Mouse (Mus musculus) olfactory bulb, adult 2 months (tissue): ENCODE measurements around the gene Nnat.

Experiments
- CTCF ChIP-seq: fragments of 200-500 bp; IDR thresholded peaks from 2 replicates; pipeline ENCODE4 v1.5.1; 2012; ENCODE audit warnings: low read depth, mild to moderate bottlenecking, low read length, moderate library complexity; ENCODE audit not compliant: insufficient read depth
- POLR2A ChIP-seq: fragments of 200-500 bp; IDR thresholded peaks from 2 replicates; pipeline ENCODE4 v1.6.1; 2012; ENCODE audit warnings: mild to moderate bottlenecking, low read depth, low read length, moderate library complexity; ENCODE audit not compliant: insufficient read depth

DNA sequence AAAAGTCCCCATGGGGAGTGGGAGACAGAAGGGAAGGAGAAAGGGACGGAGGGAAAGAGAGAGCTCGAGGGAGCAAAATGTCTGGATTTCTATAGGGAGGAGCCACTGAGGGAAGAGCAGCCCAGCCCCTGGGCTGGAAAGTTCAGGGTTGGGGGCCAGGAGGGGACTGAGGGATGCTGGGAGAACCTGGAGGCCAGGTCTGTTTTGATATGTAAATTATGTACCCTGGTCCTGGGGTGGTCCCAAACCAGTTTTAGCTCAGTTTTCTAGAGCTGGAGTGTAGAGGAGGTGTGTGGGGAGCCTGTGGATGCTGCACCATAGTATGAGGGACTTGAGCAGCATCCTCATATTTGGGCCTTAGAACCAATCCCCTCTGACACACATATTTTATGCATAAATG lies 9.0 kb downstream of the Nnat start:
- TF ChIP-seq POLR2A (no peak), CTCF (no peak)
